Mouse (Mus musculus) erythroblast, embryonic 14.5 days (primary cell): ENCODE results near the gene Sgsh.

Experiments
- GATA1 ChIP-seq: IDR thresholded peaks from 2 replicates; pipeline ENCODE4 v1.6.1; 2012; ENCODE audit warnings: low read length, inconsistent platforms, mixed read lengths
- TAL1 ChIP-seq: IDR thresholded peaks from 3 replicates; pipeline ENCODE4 v1.6.1; 2012; ENCODE audit warnings: low read length, inconsistent platforms, mixed read lengths

- TF ChIP-seq TAL1 (no peak), GATA1 (no peak)
Measured at GRCm38 (mm10) chr11:119325068-119325467, 30.3 kb downstream of the Sgsh start.
